Mouse (Mus musculus) kidney, postnatal 14 days (tissue): Measurements from ENCODE around the gene Aebp2.

Experiments used
- DNase-seq: peaks from one replicate; pipeline ENCODE4 v3.0.0; 2022; ENCODE audit warnings: mixed read lengths

Gene Aebp2

DNA sequence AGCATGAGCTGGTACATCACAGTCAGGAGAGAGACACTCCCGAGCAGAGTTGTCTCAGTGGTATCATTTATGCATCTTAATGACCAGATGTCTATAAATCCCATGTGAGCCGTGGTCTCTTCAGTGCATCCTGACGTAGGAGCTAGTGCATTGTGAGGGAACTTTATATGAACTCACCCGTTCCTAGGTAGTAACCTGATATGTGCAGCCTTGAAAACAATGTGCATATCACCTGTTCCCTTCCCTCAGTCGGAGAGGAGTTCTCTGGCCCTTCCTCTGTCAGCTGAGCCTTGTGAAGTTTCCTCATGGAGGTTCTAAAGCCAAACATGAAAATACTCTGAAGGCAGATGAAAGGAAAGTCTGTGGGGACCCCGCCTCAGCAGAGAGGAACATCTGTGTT, 78.8 kb downstream of the Aebp2 start:
- no peak for DNase-seq

DNA sequence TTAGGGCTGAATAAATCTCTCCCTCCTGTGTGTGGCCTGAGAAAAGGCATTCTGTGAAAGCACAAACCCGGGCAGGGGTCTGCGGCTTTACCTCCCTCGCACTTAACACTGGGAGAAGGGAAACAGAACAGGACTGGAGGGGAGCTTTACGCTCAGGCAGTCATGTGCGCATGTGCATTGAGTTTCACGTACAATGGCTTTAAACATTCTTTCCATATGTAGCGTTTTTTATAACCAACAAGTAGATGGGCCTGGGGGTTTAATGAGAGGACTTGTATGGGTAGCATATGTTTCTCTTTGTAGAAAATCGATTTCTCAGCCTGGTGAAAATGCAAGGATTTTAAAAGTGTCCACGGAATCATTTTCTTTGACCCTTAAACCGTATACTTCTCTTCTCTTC, 82.7 kb downstream of the Aebp2 start:
- DNase-seq, result no peak

DNA sequence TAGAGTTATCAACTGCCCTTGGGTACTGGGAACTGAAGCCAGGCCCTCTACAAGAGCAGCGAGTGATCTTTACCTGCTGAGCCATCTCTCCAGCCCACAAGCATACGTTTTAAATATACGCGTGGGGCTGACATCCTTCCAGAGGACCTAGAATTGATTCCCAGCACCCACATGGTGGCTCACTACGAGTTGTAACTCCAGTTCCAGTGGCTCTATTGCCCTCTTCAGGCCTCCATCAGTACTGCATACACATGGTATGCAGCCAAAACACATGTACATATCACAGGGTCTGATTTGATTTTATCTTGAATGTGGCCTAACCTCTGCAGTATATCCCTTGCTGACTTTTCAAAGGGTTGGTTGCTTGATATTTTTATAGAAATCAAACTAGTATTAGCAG, 83.6 kb downstream of the Aebp2 start:
- DNase-seq, result no peak

DNA sequence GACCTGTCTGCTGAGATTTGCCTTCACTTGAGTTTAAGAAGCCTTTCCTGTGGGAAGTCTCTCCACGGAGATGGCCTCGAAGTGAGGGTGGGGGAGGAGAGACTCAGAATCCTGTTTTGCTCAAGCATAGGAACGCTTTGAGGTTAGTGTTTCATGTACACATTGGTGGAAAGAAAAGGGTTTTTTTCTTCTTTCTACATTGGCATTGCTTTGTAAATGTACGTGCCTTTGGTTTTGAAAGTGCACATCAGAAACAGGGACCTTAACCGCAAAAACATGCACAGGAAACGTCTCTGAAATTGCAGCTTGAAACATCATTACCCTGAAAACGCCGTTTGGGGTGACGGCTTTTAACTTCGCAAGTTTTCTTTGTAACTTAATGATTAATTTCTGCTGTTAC, 85.6 kb downstream of the Aebp2 start:
- no peak for DNase-seq

DNA sequence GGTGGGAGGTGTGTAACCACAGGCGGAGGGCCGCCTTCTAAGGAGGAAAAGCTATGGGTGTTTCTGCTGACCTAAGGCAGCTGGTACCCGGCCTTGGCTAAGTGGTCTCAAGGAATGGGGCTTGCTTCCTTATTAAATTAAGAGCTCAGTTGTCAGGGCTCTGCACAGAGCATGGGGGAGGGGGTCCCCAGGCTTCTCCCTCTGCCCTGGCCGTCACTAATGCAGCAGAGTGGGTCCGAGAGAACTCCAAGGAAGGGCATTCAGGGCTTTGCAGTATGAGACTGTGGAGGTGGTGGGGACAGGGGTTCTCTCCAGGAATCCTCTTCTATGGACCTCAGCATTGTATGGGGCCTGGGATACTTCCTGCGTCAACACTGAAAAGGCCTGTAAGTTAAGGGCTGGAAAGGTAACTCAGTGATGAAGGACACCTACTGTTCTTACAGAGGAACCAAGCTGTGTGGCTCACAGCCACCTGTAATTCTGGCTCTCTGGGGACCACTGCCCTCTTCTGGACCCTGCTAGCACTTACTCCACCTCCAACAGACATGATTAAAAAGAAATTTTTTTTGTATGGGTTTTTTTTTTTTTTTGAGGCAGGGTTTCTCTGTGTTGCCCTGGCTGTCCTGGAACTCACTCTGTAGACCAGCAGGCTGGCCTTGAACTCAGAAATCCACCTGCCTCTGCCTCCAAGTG, 87.1 kb downstream of the Aebp2 start:
- no peak for DNase-seq

DNA sequence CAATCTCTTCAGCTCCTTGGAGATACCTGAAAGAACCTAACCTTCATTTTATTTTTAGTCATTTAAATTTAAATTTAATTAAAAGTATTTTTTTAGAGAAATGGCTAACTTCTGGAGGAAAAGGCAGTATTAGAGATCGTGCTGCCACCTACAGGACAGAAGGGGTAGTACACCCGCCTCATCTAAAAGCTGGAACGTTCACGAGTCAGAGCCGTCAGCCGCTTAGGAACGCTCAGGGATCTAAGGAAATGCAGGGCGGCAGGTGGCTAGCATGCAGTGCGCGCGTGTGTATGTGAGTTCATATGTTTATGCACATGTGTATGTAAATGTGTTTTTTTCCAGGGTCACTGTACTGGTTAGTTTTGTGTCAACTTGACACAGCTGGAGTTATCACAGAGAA, 90.3 kb downstream of the Aebp2 start:
- peak; percentile 78 for DNase-seq

DNA sequence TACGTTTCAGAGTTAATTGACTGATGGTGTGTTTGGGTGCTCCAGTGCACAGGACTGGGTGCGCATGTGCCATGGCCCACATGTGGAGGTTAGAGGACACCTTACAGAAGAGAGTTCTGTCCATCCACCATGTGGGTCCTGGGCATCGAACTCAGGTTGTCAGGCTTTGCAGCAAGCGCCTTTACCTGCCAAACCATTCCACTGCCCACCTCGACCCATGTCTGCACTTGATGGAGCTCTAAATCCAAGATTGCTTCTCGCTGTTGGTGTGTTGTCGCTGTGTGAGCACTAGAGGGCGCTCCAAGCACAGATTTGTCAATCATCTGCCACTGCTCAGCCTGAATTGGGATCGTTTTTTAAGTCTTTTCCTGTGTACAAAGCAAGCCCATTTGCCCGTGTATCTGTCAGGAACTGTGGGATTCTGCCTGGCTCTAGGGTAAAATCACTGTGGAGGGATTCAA, 92.5 kb downstream of the Aebp2 start:
- DNase-seq, result peak; percentile 78

DNA sequence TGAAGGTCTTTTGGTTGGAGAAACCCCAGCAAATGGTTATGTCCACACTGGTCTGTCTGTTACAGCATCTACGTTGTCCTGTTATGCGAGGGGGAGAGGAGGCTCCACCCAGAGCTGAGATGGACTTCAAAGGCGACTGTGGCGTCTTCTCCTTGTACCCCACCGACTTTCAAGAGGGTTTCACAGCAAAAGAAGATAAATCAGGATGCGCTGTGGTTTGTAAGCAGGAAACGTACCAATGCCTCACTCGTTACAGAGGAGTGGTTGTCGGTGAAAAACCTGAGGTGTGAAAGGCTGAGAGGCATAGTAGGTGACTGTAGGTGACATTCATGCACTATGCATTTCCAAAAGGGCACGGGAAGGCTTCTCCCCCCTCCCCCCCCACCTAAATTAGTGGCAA, 99.6 kb downstream of the Aebp2 start:
- no peak for DNase-seq
